Mouse (Mus musculus) midbrain, postnatal 0 days (tissue): ENCODE measurements around the gene Fan1. TPM values are rescaled to one million over a fixed set of nuclear protein-coding genes. Genes with fewer than 3 reads are reported as not detected.

Experiments
- ATAC-seq: fragments of 200-750 bp; cut with Nextera tagmentation; 2 replicates; pipeline ENCODE4 v1.8.0; 2017; ENCODE audit warnings: moderate number of reproducible peaks, mild to moderate bottlenecking, moderate TSS enrichment, moderate library complexity; ENCODE audit not compliant: low FRiP score
- DNase-seq: peaks from one replicate; pipeline ENCODE4 v3.0.0-alpha.2; 2015; ENCODE audit warnings: low spot score
- H3K27ac ChIP-seq: fragments of 300-500 bp; sonication (generic); 2 replicates; pipeline ENCODE4 v1.5.1; 2014; ENCODE audit warnings: low read depth, mild to moderate bottlenecking, low read length, mixed read lengths
- H3K27me3 ChIP-seq: fragments of 300-500 bp; sonication (generic); 2 replicates; pipeline ENCODE4 v1.6.1; 2014; ENCODE audit warnings: low read length, control low read depth, mixed read lengths; ENCODE audit not compliant: insufficient read depth
- H3K36me3 ChIP-seq: fragments of 300-500 bp; sonication (generic); 2 replicates; pipeline ENCODE4 v1.6.1; 2014; ENCODE audit warnings: low read length, control low read depth, mixed read lengths; ENCODE audit not compliant: insufficient read depth
- H3K4me1 ChIP-seq: fragments of 300-500 bp; sonication (generic); 2 replicates; pipeline ENCODE4 v1.6.1; 2014; ENCODE audit warnings: mild to moderate bottlenecking, control low read depth, antibody characterized with exemption, low read length, mixed read lengths; ENCODE audit not compliant: insufficient read depth
- H3K4me2 ChIP-seq: fragments of 300-500 bp; sonication (generic); 2 replicates; pipeline ENCODE4 v1.6.1; 2014; ENCODE audit warnings: low read depth, mild to moderate bottlenecking, low read length, mixed read lengths; ENCODE audit not compliant: poor library complexity, severe bottlenecking
- H3K4me3 ChIP-seq: fragments of 300-500 bp; sonication (generic); 2 replicates; pipeline ENCODE4 v1.5.1; 2014; ENCODE audit warnings: low read depth, mild to moderate bottlenecking, low read length, moderate library complexity
- H3K9ac ChIP-seq: fragments of 300-500 bp; sonication (generic); replicated peaks from 2 replicates; pipeline ENCODE4 v1.6.1; 2014; ENCODE audit warnings: mild to moderate bottlenecking, low read length, moderate library complexity, mixed read lengths; ENCODE audit not compliant: poor library complexity, severe bottlenecking
- H3K9me3 ChIP-seq: fragments of 300-500 bp; sonication (generic); 2 replicates; pipeline ENCODE4 v1.6.1; 2016; ENCODE audit warnings: low read length, control low read depth
- CTCF ChIP-seq: IDR thresholded peaks from 2 replicates; pipeline ENCODE4 v1.5.1; 2016; ENCODE audit warnings: antibody characterized with exemption, mild to moderate bottlenecking
- WGBS: fragments of 180-500 bp; shearing (Covaris S2); extraction: QIAGEN DNeasy Blood & Tissue Kit; methylation state at CpG from one replicate; pipeline ENCODE4 v1.1.7; 2014; 5-methylcytosine and 5-hydroxymethylcytosine counted together
- polyA plus RNA-seq: library from polyadenylated mRNA; unstranded; fragments of >200 nt; fragmentation: Nextera tagmentation; extraction: Ambion mirVana; gene quantifications from 2 replicates; pipeline ENCODE4 v1.2.1, GENCODE M21; 2015
- total RNA-seq: library from RNA; depleted of rRNA; stranded (reverse); fragments of >200 nt; gene quantifications from 2 replicates; pipeline ENCODE4 v1.2.3, GENCODE M21; 2014

The Fan1 gene
- total and polyA plus RNA-seq, 2 experiments from 2014 or later: 4.7 to 6.5 TPM

- peak overlapping the region; percentile 81 for H3K4me3 ChIP-seq
- no peaks in the 10 kb centered on the region for H3K9me3 ChIP-seq
- DNase-seq (no peak), ATAC-seq (no peak)
- 0 out of 2 replicates have a peak, but pooled peaks cover 4% of the 10 kb centered on the region for H3K4me1 ChIP-seq
- peak overlapping the region; percentile 94 for H3K4me2 ChIP-seq
- peaks cover 11% of the 10 kb centered on the region; the same call in 1 of the 2 replicates for H3K36me3 ChIP-seq
- peak overlapping the region; percentile 54 for H3K9ac ChIP-seq
- peak overlapping the region; percentile 38; the same call in 1 of the 2 replicates for H3K27ac ChIP-seq
- no peak for TF ChIP-seq CTCF
- 3% methylated on average over 8 of the region's 8 CpGs for WGBS
- H3K27me3 ChIP-seq: no peaks in the 10 kb centered on the region
These were observed 17.6 kb upstream of the Fan1 start for GRCm38 (mm10) chr7:64391479-64391878.

- ATAC-seq (peak; percentile 18), DNase-seq (no peak)
- Histone ChIP-seq H3K9ac (peak overlapping the region; percentile 39; the same call in 1 of the 2 replicates), H3K4me3 (peak overlapping the region; percentile 66), H3K9me3 (no peaks in the 10 kb centered on the region), H3K27ac (peak overlapping the region; percentile 84), H3K4me2 (peak overlapping the region; percentile 60), H3K4me1 (peaks cover 5% of the 10 kb centered on the region; the same call in 1 of the 2 replicates), H3K27me3 (no peaks in the 10 kb centered on the region), H3K36me3 (peaks cover 24% of the 10 kb centered on the region)
- 10% methylated on average over 18 of the region's 18 CpGs for WGBS
- no peak for TF ChIP-seq CTCF
These were observed 607 bp downstream of the Fan1 start for GRCm38 (mm10) chr7:64373147-64373829.

- 89% methylated on average over 23 of the region's 23 CpGs for WGBS
- DNase-seq (no peak), ATAC-seq (no peak)
- Histone ChIP-seq H3K9ac (no peak overlapping the region), H3K4me3 (no peak overlapping the region), H3K4me1 (peaks cover 5% of the 10 kb centered on the region; the same call in 1 of the 2 replicates), H3K27ac (no peak overlapping the region), H3K36me3 (peaks cover 14% of the 10 kb centered on the region; the same call in 1 of the 2 replicates), H3K9me3 (no peaks in the 10 kb centered on the region), H3K27me3 (no peaks in the 10 kb centered on the region), H3K4me2 (no peak overlapping the region)
- TF ChIP-seq CTCF: no peak
These were observed 1.7 kb downstream of the Fan1 start for GRCm38 (mm10) chr7:64371940-64372878.

GRCm38 (mm10) chr7:64369841-64370240, 4.1 kb downstream of the Fan1 start:
- Histone ChIP-seq H3K27me3 (no peaks in the 10 kb centered on the region), H3K36me3 (peaks cover 17% of the 10 kb centered on the region; the same call in 1 of the 2 replicates), H3K4me3 (no peak overlapping the region), H3K4me1 (peaks cover 5% of the 10 kb centered on the region; the same call in 1 of the 2 replicates), H3K4me2 (no peak overlapping the region), H3K9me3 (no peaks in the 10 kb centered on the region), H3K9ac (no peak overlapping the region), H3K27ac (no peak overlapping the region)
- no peak for DNase-seq
- ATAC-seq: no peak
- WGBS: 90% methylated on average over 6 of the region's 6 CpGs
- no peak for TF ChIP-seq CTCF

GRCm38 (mm10) chr7:64365863-64366262, 8.0 kb downstream of the Fan1 start:
- Histone ChIP-seq H3K27me3 (no peaks in the 10 kb centered on the region), H3K4me1 (no peaks in the 10 kb centered on the region), H3K27ac (no peak overlapping the region), H3K4me3 (no peak overlapping the region), H3K36me3 (peaks cover 31% of the 10 kb centered on the region), H3K4me2 (no peak overlapping the region), H3K9ac (no peak overlapping the region), H3K9me3 (no peaks in the 10 kb centered on the region)
- no peak for ATAC-seq
- WGBS: 95% methylated on average over 5 of the region's 5 CpGs
- DNase-seq: no peak
- TF ChIP-seq CTCF: no peak
